Mouse (Mus musculus) kidney, adult 2 months (tissue): ENCODE measurements at regions not wholly inside any gene's neighbourhood (a gene's known extent, or its start where the extent isn't known, plus 50 kb on each side); places are given as distances from the start of the nearest gene placed in this dataset.

Experiments
- DNase-seq: peaks from one replicate; pipeline ENCODE4 v3.0.0; 2021
- H3K27ac ChIP-seq: fragments of 200-500 bp; 2 replicates; pipeline ENCODE4 v1.5.1; 2012; ENCODE audit warnings: low read depth, low read length, control low read depth, inconsistent platforms; ENCODE audit not compliant: insufficient read depth
- H3K27me3 ChIP-seq: fragments of 200-500 bp; replicated peaks from 2 replicates; pipeline ENCODE4 v1.6.1; 2012; ENCODE audit warnings: mild to moderate bottlenecking, moderate library complexity, low read length, inconsistent platforms; ENCODE audit not compliant: control insufficient read depth, insufficient read depth
- H3K36me3 ChIP-seq: fragments of 200-500 bp; 2 replicates; pipeline ENCODE4 v1.6.1; 2012; ENCODE audit warnings: mild to moderate bottlenecking, moderate library complexity, low read length, inconsistent platforms; ENCODE audit not compliant: control insufficient read depth, insufficient read depth
- H3K4me1 ChIP-seq: fragments of 200-500 bp; 2 replicates; pipeline ENCODE4 v1.6.1; 2011; ENCODE audit warnings: low read length; ENCODE audit not compliant: control insufficient read depth, insufficient read depth
- H3K4me3 ChIP-seq: fragments of 200-500 bp; 2 replicates; pipeline ENCODE4 v1.5.1; 2011; ENCODE audit warnings: mild to moderate bottlenecking, low read depth, low read length, control low read depth; ENCODE audit not compliant: insufficient read depth
- CTCF ChIP-seq: fragments of 200-500 bp; conservative IDR thresholded peaks from 2 replicates; pipeline ENCODE4 v1.5.1; 2011; ENCODE audit warnings: low read depth, mild to moderate bottlenecking, control low read depth, low read length, moderate library complexity, mixed read lengths; ENCODE audit not compliant: insufficient read depth, insufficient read length
- POLR2A ChIP-seq: fragments of 200-500 bp; IDR thresholded peaks from one replicate; pipeline ENCODE4 v1.6.1; 2011; ENCODE audit warnings: low read depth, low read length, control low read depth
- WGBS: fragments of 180-500 bp; shearing (Covaris S2); methylation state at CpG from one replicate; pipeline ENCODE4 v1.1.7; 2018; 5-methylcytosine and 5-hydroxymethylcytosine counted together

DNA sequence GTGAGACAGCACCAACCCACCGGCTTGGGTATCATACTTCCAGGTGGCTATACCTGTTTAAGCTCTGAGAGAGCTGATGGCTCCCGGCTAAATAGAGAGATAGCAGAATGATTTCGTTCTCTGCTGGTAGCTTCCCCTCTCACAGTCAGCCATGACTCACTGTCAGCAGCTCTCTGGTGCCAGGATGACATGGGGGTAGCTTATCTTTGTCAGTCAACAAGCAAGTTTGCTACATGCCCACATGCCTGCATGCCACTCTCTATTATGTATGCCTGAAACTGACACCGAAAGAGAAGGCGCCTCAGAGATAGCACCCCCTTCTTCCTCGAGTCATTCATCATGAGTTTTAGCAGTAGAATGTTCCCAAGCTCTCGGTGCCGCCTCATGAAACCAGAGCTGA lies 419.2 kb downstream of the Dmrt2 start:
- H3K36me3 ChIP-seq: no peaks in the 10 kb centered on the region
- no peaks in the 10 kb centered on the region for H3K4me1 ChIP-seq
- no peak overlapping the region for H3K27ac ChIP-seq
- DNase-seq: no peak
- 46% methylated on average over 8 of the region's 8 CpGs for WGBS
- TF ChIP-seq CTCF (no peak), POLR2A (no peak)
- no peak overlapping the region for H3K4me3 ChIP-seq
- no peaks in the 10 kb centered on the region for H3K27me3 ChIP-seq

DNA sequence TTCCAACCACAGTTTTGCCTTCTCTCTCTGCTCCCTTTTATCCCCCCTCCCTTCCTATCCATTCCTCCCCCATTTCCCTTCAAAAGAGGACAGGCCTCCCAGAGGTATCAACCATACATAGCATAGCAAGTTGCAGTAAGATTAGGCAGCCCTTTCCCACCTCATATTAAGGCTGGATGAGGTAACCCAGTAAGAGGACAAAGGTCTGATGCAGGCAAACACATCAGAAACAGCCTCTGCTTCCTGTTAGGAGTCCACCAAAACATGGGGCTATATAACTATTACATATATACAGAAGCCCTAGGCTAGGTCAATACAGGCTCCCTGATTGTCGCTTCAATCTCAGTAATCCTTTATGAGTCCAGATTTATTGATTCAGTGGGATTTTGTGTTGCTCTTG lies 421.6 kb downstream of the Dmrt2 start:
- no peaks in the 10 kb centered on the region for H3K36me3 ChIP-seq
- H3K4me1 ChIP-seq: no peaks in the 10 kb centered on the region
- TF ChIP-seq CTCF (no peak), POLR2A (no peak)
- no peak for DNase-seq
- no peak overlapping the region for H3K27ac ChIP-seq
- 84% methylated on average over 1 of the region's 1 CpGs for WGBS
- no peak overlapping the region for H3K4me3 ChIP-seq
- no peaks in the 10 kb centered on the region for H3K27me3 ChIP-seq

DNA sequence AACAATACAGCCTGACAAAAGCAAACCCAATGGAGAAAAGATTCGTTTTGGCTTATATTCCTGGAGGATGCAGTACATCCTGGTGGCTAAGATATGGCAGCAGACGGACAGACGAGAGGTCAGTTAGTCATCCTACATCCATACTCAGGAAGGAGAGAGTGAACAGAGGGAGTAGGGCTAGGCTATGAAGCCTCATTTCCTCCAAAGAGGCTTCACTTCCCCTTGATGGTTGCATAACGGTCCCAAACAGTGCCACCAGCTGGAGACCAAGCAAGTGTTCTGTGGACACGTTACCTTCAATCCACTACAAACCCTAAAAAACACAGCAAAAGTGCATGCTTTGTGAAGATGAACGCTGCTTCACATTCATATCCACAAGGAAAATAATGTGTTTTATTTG lies 442.1 kb downstream of the Dmrt2 start:
- no peaks in the 10 kb centered on the region for H3K4me1 ChIP-seq
- no peak for TF ChIP-seq POLR2A
- 81% methylated on average over 6 of the region's 6 CpGs for WGBS
- DNase-seq: no peak
- no peak overlapping the region for H3K27ac ChIP-seq
- H3K27me3 ChIP-seq: no peaks in the 10 kb centered on the region
- H3K36me3 ChIP-seq: no peaks in the 10 kb centered on the region
- H3K4me3 ChIP-seq: no peak overlapping the region

DNA sequence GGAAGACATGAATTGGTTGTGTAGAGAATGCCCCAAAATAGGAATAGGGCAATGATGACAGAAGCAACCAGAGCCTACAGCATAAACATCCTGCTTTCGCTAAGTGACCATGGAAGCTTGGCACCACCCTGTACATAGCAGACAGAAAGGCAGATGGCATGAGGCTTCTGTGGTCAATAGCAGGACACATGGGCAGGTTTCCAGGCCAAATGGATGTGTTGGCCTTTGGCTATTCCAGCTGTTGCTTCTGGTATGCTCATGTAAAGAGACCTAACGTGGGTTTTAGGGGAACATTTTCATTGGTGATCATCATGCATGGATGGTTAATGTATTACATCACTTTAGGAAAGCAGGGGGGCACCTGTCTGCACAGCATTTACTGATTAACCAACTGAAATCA lies 456.2 kb downstream of the Dmrt2 start:
- no peaks in the 10 kb centered on the region for H3K27me3 ChIP-seq
- H3K27ac ChIP-seq: no peak overlapping the region
- no peaks in the 10 kb centered on the region for H3K4me1 ChIP-seq
- H3K4me3 ChIP-seq: no peak overlapping the region
- no peak for DNase-seq
- TF ChIP-seq POLR2A (no peak), CTCF (no peak)
- 35% methylated on average over 2 of the region's 2 CpGs for WGBS
- no peaks in the 10 kb centered on the region for H3K36me3 ChIP-seq

GRCm38 (mm10) chr19:26134385-26134784 lies 462.2 kb downstream of the Dmrt2 start:
- Histone ChIP-seq H3K4me1 (no peaks in the 10 kb centered on the region), H3K27me3 (no peaks in the 10 kb centered on the region; the same call in 1 of the 2 replicates), H3K36me3 (no peaks in the 10 kb centered on the region), H3K27ac (no peak overlapping the region), H3K4me3 (no peak overlapping the region)
- DNase-seq: no peak
- 83% methylated on average over 4 of the region's 4 CpGs for WGBS
- no peak for TF ChIP-seq POLR2A

- Histone ChIP-seq H3K4me1 (no peaks in the 10 kb centered on the region), H3K27ac (no peak overlapping the region), H3K27me3 (no peaks in the 10 kb centered on the region; the same call in 1 of the 2 replicates), H3K4me3 (no peak overlapping the region), H3K36me3 (no peaks in the 10 kb centered on the region)
- TF ChIP-seq POLR2A (no peak), CTCF (no peak)
- 13% methylated on average over 2 of the region's 2 CpGs for WGBS
- DNase-seq: no peak
These were observed 463.3 kb downstream of the Dmrt2 start for GRCm38 (mm10) chr19:26135398-26136104.

DNA sequence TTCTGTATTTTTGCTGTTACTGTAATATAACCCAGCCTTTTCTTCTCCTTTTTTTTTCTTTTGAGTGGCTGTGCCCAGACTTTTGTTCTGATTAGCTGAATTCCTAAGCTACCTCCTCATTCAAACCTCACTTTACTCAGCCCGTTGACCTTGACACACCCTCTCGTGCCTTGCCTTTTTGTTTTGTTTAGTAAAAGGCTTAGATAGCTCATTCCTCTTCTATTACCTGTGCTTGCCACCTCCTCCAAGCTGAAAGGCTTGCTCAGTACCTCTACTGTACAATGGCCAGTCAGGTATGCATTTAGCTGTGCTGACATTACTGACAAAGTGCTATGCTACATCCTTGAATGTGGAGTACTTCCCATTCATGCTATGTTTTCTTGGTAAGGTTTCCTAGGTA lies 464.2 kb upstream of the Smarca2 start:
- TF ChIP-seq POLR2A: no peak
- no peak for TF ChIP-seq CTCF

More for the DNA sequence above, 464.2 kb upstream of the Smarca2 start:
- H3K27me3 ChIP-seq: no peaks in the 10 kb centered on the region; the same call in 1 of the 2 replicates
- no peak for DNase-seq
- H3K4me3 ChIP-seq: no peak overlapping the region
- no peaks in the 10 kb centered on the region for H3K4me1 ChIP-seq
- WGBS: 60% methylated on average over 2 of the region's 2 CpGs
- H3K27ac ChIP-seq: no peak overlapping the region
- H3K36me3 ChIP-seq: no peaks in the 10 kb centered on the region
